Mouse (Mus musculus) myocyte (in vitro differentiated cells): Measurements from ENCODE around the gene Ceacam10.

Experiments
- CEBPB ChIP-seq: IDR thresholded peaks from 2 replicates; pipeline ENCODE4 v1.6.1; 2011; ENCODE audit warnings: mild to moderate bottlenecking, moderate library complexity; ENCODE audit not compliant: poor library complexity, insufficient read depth, severe bottlenecking
- E2F4 ChIP-seq: IDR thresholded peaks from one replicate; pipeline ENCODE4 v1.6.1; 2011; ENCODE audit warnings: mild to moderate bottlenecking, control low read depth, moderate library complexity; ENCODE audit not compliant: insufficient read depth
- MAX ChIP-seq: IDR thresholded peaks from one replicate; pipeline ENCODE4 v1.6.1; 2011; ENCODE audit warnings: low read depth, mild to moderate bottlenecking, control low read depth
- MYOD1 ChIP-seq, 3 experiments: IDR thresholded peaks; one replicate each; pipeline ENCODE4 v1.6.1; 2011; ENCODE audit warnings: control low read depth in 2 of 3, low read depth in 2 of 3, mild to moderate bottlenecking in 2 of 3, moderate library complexity in 1 of 3; ENCODE audit not compliant: insufficient read length in 2 of 3, control insufficient read depth in 1 of 3
- POLR2A ChIP-seq: IDR thresholded peaks from one replicate; pipeline ENCODE4 v1.6.1; 2011; ENCODE audit warnings: low read depth, mild to moderate bottlenecking, control low read depth, moderate library complexity; ENCODE audit not compliant: insufficient read length
- POLR2AphosphoS2 ChIP-seq: IDR thresholded peaks from one replicate; pipeline ENCODE4 v1.6.1; 2011; ENCODE audit warnings: low read depth, control low read depth; ENCODE audit not compliant: insufficient read length
- REST ChIP-seq: IDR thresholded peaks from one replicate; pipeline ENCODE4 v1.6.1; 2011; ENCODE audit warnings: mild to moderate bottlenecking, control low read depth, moderate library complexity; ENCODE audit not compliant: insufficient read depth, insufficient read length
- TCF12 ChIP-seq: IDR thresholded peaks from one replicate; pipeline ENCODE4 v1.6.1; 2011; ENCODE audit warnings: mild to moderate bottlenecking, control low read depth; ENCODE audit not compliant: poor library complexity, insufficient read depth, severe bottlenecking
- USF1 ChIP-seq: IDR thresholded peaks from one replicate; pipeline ENCODE4 v1.6.1; 2011; ENCODE audit warnings: low read depth, mild to moderate bottlenecking, control low read depth, moderate library complexity

- TF ChIP-seq USF1 (no peak), POLR2A (no peak), REST (no peak), POLR2AphosphoS2 (no peak), MAX (no peak), CEBPB (no peak), MYOD1 (IDR thresholded peaks at IDR 0.05; ENCODE audit: control insufficient read depth in 1 of 3, insufficient read length in 2 of 3, low read depth in 2 of 3) (no peak), E2F4 (no peak), TCF12 (no peak)
Observed at GRCm38 (mm10) chr7:24804826-24805225, 27.8 kb downstream of the Ceacam10 start.
